Comparison of ENCODE assay signal across 9 mouse cellular contexts in genomic region chr16:55151726-55152125, GRCm38 (mm10).
DNase-seq lines count a peak whose midpoint lies in the region; ATAC-seq and TF ChIP-seq lines count a peak whose summit lies in the region.
"Had no signal": no experiment of that assay in that cellular context is flagged by ENCODE, and none has a peak within 500 bp of the region (broad histone marks: within the 10 kb centered on the region; RNA-seq: fewer than 3 reads in every experiment).

No protein-coding gene starts in this region.

- no peaks in the 10 kb centered on the region for H3K27me3 ChIP-seq in hindbrain, embryonic 16.5 days (replicated peaks; ENCODE audit: control insufficient read depth, insufficient read depth, low read length)
- H3K27me3 ChIP-seq: neural tube, embryonic 13.5 days had no signal

- TF ChIP-seq CTCF in brain, embryonic 14.5 days (IDR thresholded peaks at IDR 0.05; ENCODE audit: borderline replicate concordance, extremely low read depth, insufficient read depth, insufficient read length), result peak; percentile 38; the same call in 1 of the 2 replicates

- no peaks in the 10 kb centered on the region for H3K36me3 ChIP-seq in hindbrain, embryonic 16.5 days (ENCODE audit: control insufficient read depth, insufficient read depth, low read length)
- H3K36me3 ChIP-seq: neural tube, embryonic 13.5 days had no signal

- no peak for TF ChIP-seq POLR2A in brain, embryonic 14.5 days (IDR thresholded peaks at IDR 0.05; ENCODE audit: borderline replicate concordance, extremely low read depth, insufficient read depth, insufficient read length, poor library complexity, severe bottlenecking)

- H3K4me3 ChIP-seq in hindbrain, embryonic 16.5 days (ENCODE audit: low read length), result no peak overlapping the region
- H3K4me3 ChIP-seq: neural tube, embryonic 13.5 days had no signal

- 57% methylated on average over 4 of the region's 4 CpGs for WGBS in hindbrain, embryonic 16.5 days

- H3K4me2 ChIP-seq in hindbrain, embryonic 16.5 days (ENCODE audit: low read length), result no peak overlapping the region
- H3K4me2 ChIP-seq: neural tube, embryonic 13.5 days had no signal

- no peaks in the 10 kb centered on the region for H3K9me3 ChIP-seq in hindbrain, embryonic 16.5 days (ENCODE audit: control insufficient read depth, low read length)
- H3K9me3 ChIP-seq: neural tube, embryonic 13.5 days had no signal

- peak; percentile 72 for ATAC-seq in hindbrain, embryonic 16.5 days
- no peak for ATAC-seq in erythroblast, adult 5-6 weeks (replicated peaks; ENCODE audit: low FRiP score, poor library complexity, severe bottlenecking)

- intact Hi-C loops in heart, postnatal 10 days (cut with DNase I), result loop anchor here (10.0 kb wide), 1 partner anchor 313 kb away; no protein-coding TSS in a partner anchor
- intact Hi-C loops in left cerebral cortex, postnatal 25 days (cut with DNase I), result loop anchor here (2.0 kb wide), 1 partner anchor 317 kb away; no protein-coding TSS in a partner anchor
- intact Hi-C loops in gastrocnemius, postnatal 36 days (cut with DNase I), result no loop called here

- no peak overlapping the region for H3K27ac ChIP-seq in hindbrain, embryonic 16.5 days (ENCODE audit: low read depth, low read length)
- H3K27ac ChIP-seq: neural tube, embryonic 13.5 days had no signal

- H3K4me1 ChIP-seq in hindbrain, embryonic 16.5 days (ENCODE audit: control insufficient read depth, insufficient read depth, low read depth, low read length), result no peaks in the 10 kb centered on the region
- H3K4me1 ChIP-seq: neural tube, embryonic 13.5 days had no signal

- no peak overlapping the region for H3K9ac ChIP-seq in hindbrain, embryonic 16.5 days (ENCODE audit: low read depth, low read length)
- H3K9ac ChIP-seq: neural tube, embryonic 13.5 days had no signal

- peak; percentile 0 to 15 for DNase-seq in heart, postnatal 10 days
- DNase-seq in heart, adult 18-20 months, result no peak
- peak; percentile 78 for DNase-seq in brain, embryonic 14.5 days (ENCODE audit: low read depth)
- DNase-seq in left cerebral cortex, postnatal 25 days (ENCODE audit: low spot score in 2 of 2), result peak; percentile 36 to 54
- DNase-seq in right cerebral cortex, postnatal 25 days, result peak; percentile 14
- no peak for DNase-seq in gastrocnemius, postnatal 36 days

Comparison
In these comparisons a context has a peak if more than half of its experiments do, and no peak if none do; other contexts are left out.
1. DNase-seq: peak in heart, postnatal 10 days (2 of 2), brain, embryonic 14.5 days (single experiment), left cerebral cortex, postnatal 25 days (2 of 2) and right cerebral cortex, postnatal 25 days (single experiment); none in heart, adult 18-20 months (0 of 2) and gastrocnemius, postnatal 36 days (0 of 2).